12 mouse cellular contexts compared by ENCODE assay signal in genomic region chr6:17308661-17309060, GRCm38 (mm10). TPM values are rescaled to one million over a fixed set of nuclear protein-coding genes. Genes with fewer than 3 reads are reported as not detected.
DNase-seq lines count a peak whose midpoint lies in the region; ATAC-seq and TF ChIP-seq lines count a peak whose summit lies in the region.
"Had no signal": no experiment of that assay in that cellular context is flagged by ENCODE, and none has a peak within 500 bp of the region (broad histone marks: within the 10 kb centered on the region; RNA-seq: fewer than 3 reads in every experiment).

No protein-coding gene starts in this region.

- no peak for TF ChIP-seq CTCF in lung, adult 2 months (IDR thresholded peaks at IDR 0.05; ENCODE audit: insufficient read depth, low read length)

- H3K9ac ChIP-seq in intestine, embryonic 14.5 days (ENCODE audit: low read length), result no peak overlapping the region
- H3K9ac ChIP-seq in stomach, embryonic 14.5 days (replicated peaks; ENCODE audit: low read depth, low read length), result no peak overlapping the region
- H3K9ac ChIP-seq: midbrain, embryonic 12.5 days had no signal

- intact Hi-C loops in gastrocnemius, postnatal 14 days (cut with DNase I; ENCODE audit: low total_unique reads), result loop anchor here (10.0 kb wide), 1 partner anchor 204 kb away; no protein-coding TSS in a partner anchor

- H3K36me3 ChIP-seq in intestine, embryonic 14.5 days (ENCODE audit: control insufficient read depth, insufficient read depth, low read length), result no peaks in the 10 kb centered on the region
- H3K36me3 ChIP-seq in stomach, embryonic 14.5 days (ENCODE audit: control insufficient read depth, insufficient read depth, low read length), result no peaks in the 10 kb centered on the region
- H3K36me3 ChIP-seq: midbrain, embryonic 12.5 days had no signal

- 11% methylated on average over 2 of the region's 2 CpGs for WGBS in lung, adult 2 months
- 61% methylated on average over 2 of the region's 2 CpGs for WGBS in intestine, embryonic 14.5 days
- WGBS in stomach, embryonic 14.5 days, result 47% methylated on average over 2 of the region's 2 CpGs

- H3K4me2 ChIP-seq in intestine, embryonic 14.5 days (ENCODE audit: low read length), result peak overlapping the region; percentile 91
- peak overlapping the region; percentile 76 for H3K4me2 ChIP-seq in stomach, embryonic 14.5 days (replicated peaks; ENCODE audit: low read depth, low read length)

- peak overlapping the region; percentile 99 for H3K4me3 ChIP-seq in lung, adult 2 months (replicated peaks; ENCODE audit: extremely low read depth, low read depth, low read length)
- 0 out of 2 replicates have a peak overlapping the region, but pooled peaks have one; percentile 1 for H3K4me3 ChIP-seq in intestine, embryonic 14.5 days (ENCODE audit: low read depth, low read length)
- H3K4me3 ChIP-seq in stomach, embryonic 14.5 days (ENCODE audit: low read depth, low read length), result peak overlapping the region; percentile 43; the same call in 1 of the 2 replicates

- H3K9me3 ChIP-seq in intestine, embryonic 14.5 days (ENCODE audit: control insufficient read depth, low read length), result no peaks in the 10 kb centered on the region
- no peaks in the 10 kb centered on the region for H3K9me3 ChIP-seq in stomach, embryonic 14.5 days (ENCODE audit: control insufficient read depth, low read depth, low read length)
- H3K9me3 ChIP-seq: midbrain, embryonic 12.5 days had no signal

- H3K27ac ChIP-seq in intestine, embryonic 14.5 days (ENCODE audit: low read depth), result no peak overlapping the region
- H3K27ac ChIP-seq in stomach, embryonic 14.5 days (ENCODE audit: low read length), result no peak overlapping the region
- H3K27ac ChIP-seq: midbrain, embryonic 12.5 days had no signal

- peak; percentile 36 for DNase-seq in gastrocnemius, adult 18-20 months (ENCODE audit: low spot score)
- no peak for DNase-seq in gastrocnemius, postnatal 14 days
- no peak for DNase-seq in lung, adult 2 months
- no peak for DNase-seq in lung, postnatal 4 days
- no peak for DNase-seq in intestine, embryonic 14.5 days (ENCODE audit: low spot score)
- DNase-seq in right cerebral cortex, adult 18-20 months, result no peak
- DNase-seq: kidney, adult 8-10 months; retina, postnatal 1 day; thymus, adult 18-20 months had no signal

- H3K27me3 ChIP-seq in intestine, embryonic 14.5 days (replicated peaks; ENCODE audit: control insufficient read depth, insufficient read depth, low read length), result peaks cover 23% of the 10 kb centered on the region
- 0 out of 2 replicates have a peak, but pooled peaks cover 4% of the 10 kb centered on the region for H3K27me3 ChIP-seq in stomach, embryonic 14.5 days (ENCODE audit: control insufficient read depth, insufficient read depth, low read length)

- no peak for ATAC-seq in intestine, embryonic 14.5 days (replicated peaks; ENCODE audit: low FRiP score, low TSS enrichment, low read depth)
- ATAC-seq in stomach, embryonic 14.5 days (ENCODE audit: insufficient number of reproducible peaks, insufficient read depth, low FRiP score, low read depth), result no peak
- ATAC-seq in megakaryocyte-erythroid progenitor cell, adult 5-6 weeks (replicated peaks; ENCODE audit: low FRiP score, low TSS enrichment, poor library complexity, severe bottlenecking), result no peak

- peaks cover 3% of the 10 kb centered on the region; the same call in 1 of the 2 replicates for H3K4me1 ChIP-seq in lung, adult 2 months (ENCODE audit: control insufficient read depth, insufficient read depth, low read length)
- peaks cover 8% of the 10 kb centered on the region; the same call in 1 of the 2 replicates for H3K4me1 ChIP-seq in intestine, embryonic 14.5 days (replicated peaks; ENCODE audit: control insufficient read depth, insufficient read depth, low read length)
- no peaks in the 10 kb centered on the region for H3K4me1 ChIP-seq in stomach, embryonic 14.5 days (ENCODE audit: control insufficient read depth, insufficient read depth, low read length)

- TF ChIP-seq POLR2A in lung, adult 2 months (IDR thresholded peaks at IDR 0.05; ENCODE audit: borderline replicate concordance, extremely low read depth, low read depth, low read length), result no peak

RNA-seq across cellular contexts. Expression of gene Cav1, which starts 2.5 kb away (rescaled TPM):
- total RNA-seq in gastrocnemius, adult 18-20 months (2021), result 100 to 1,000 TPM; 102 to 138 TPM
- 100 to 1,000 TPM; 282 to 302 TPM for total RNA-seq in gastrocnemius, postnatal 14 days (2021)
- 1,746 and 2,229 TPM in 2 replicates for polyA plus RNA-seq in lung, adult 2 months (2012; rRNA removed)
- 167 and 171 TPM in 2 replicates for polyA plus RNA-seq in intestine, embryonic 14.5 days (2014; fragmentation: Nextera tagmentation; extraction: Ambion mirVana)
- 350 and 378 TPM in 2 replicates for polyA plus RNA-seq in stomach, embryonic 14.5 days (2014; fragmentation: Nextera tagmentation; extraction: Ambion mirVana)
- not detected in 2 replicates for total RNA-seq in megakaryocyte-erythroid progenitor cell, adult 5-6 weeks (2014; fragmentation: Nextera tagmentation)
- total RNA-seq in megakaryocyte-erythroid progenitor cell, adult 5-6 weeks (2017), result not detected in 2 replicates

RNA-seq across cellular contexts. Expression of gene Cav2, which starts 27.7 kb away (rescaled TPM):
- total RNA-seq in gastrocnemius, adult 18-20 months (2021), result 10 to 100 TPM; 13.7 to 22.1 TPM
- total RNA-seq in gastrocnemius, postnatal 14 days (2021), result 10 to 100 TPM; 30.1 to 32.7 TPM
- polyA plus RNA-seq in lung, adult 2 months (2012; rRNA removed), result 220 and 261 TPM in 2 replicates
- 17.3 and 17.9 TPM in 2 replicates for polyA plus RNA-seq in intestine, embryonic 14.5 days (2014; fragmentation: Nextera tagmentation; extraction: Ambion mirVana)
- 49.5 and 58.0 TPM in 2 replicates for polyA plus RNA-seq in stomach, embryonic 14.5 days (2014; fragmentation: Nextera tagmentation; extraction: Ambion mirVana)
- not detected in 2 replicates for total RNA-seq in megakaryocyte-erythroid progenitor cell, adult 5-6 weeks (2014; fragmentation: Nextera tagmentation)
- total RNA-seq in megakaryocyte-erythroid progenitor cell, adult 5-6 weeks (2017), result 0.23 TPM in 1 of 2 replicates, not detected in the other

Comparison
In these comparisons a context has a peak if more than half of its experiments do, and no peak if none do; other contexts are left out.
1. H3K4me3 ChIP-seq: peak in every context shown above with its lines; median percentile 99 in lung, adult 2 months; 43 in stomach, embryonic 14.5 days; 1 in intestine, embryonic 14.5 days.
2. RNA of gene Cav1, which starts 2.5 kb away (total RNA-seq): 282 to 302 TPM in gastrocnemius, postnatal 14 days and 102 to 138 TPM in gastrocnemius, adult 18-20 months; not detected in megakaryocyte-erythroid progenitor cell, adult 5-6 weeks; every median in the first group is over 100 times any median in the second.
3. RNA of gene Cav2, which starts 27.7 kb away (total RNA-seq): 30.1 to 32.7 TPM in gastrocnemius, postnatal 14 days and 13.7 to 22.1 TPM in gastrocnemius, adult 18-20 months; 0.23 TPM in megakaryocyte-erythroid progenitor cell, adult 5-6 weeks; every median in the first group is over 10 times any median in the second.